Mouse (Mus musculus) kidney, postnatal 0 days (tissue): ENCODE results near the gene Tmbim6. TPM values are rescaled to one million over a fixed set of nuclear protein-coding genes. Genes with fewer than 3 reads are reported as not detected.

Experiments used
- ATAC-seq: fragments of 200-750 bp; cut with Nextera tagmentation; replicated peaks from 2 replicates; pipeline ENCODE4 v1.8.0; 2017; ENCODE audit warnings: low read depth, moderate number of reproducible peaks, moderate TSS enrichment, moderate library complexity; ENCODE audit not compliant: low FRiP score
- DNase-seq: peaks from one replicate; pipeline ENCODE4 v3.0.0-alpha.2; 2016; ENCODE audit warnings: low spot score
- H3K27ac ChIP-seq: fragments of 300-500 bp; sonication (generic); 2 replicates; pipeline ENCODE4 v1.5.1; 2014; ENCODE audit warnings: mild to moderate bottlenecking
- H3K27me3 ChIP-seq: fragments of 300-500 bp; sonication (generic); 2 replicates; pipeline ENCODE4 v1.6.1; 2014; ENCODE audit warnings: low read length, mixed read lengths; ENCODE audit not compliant: insufficient read depth
- H3K36me3 ChIP-seq: fragments of 300-500 bp; sonication (generic); 2 replicates; pipeline ENCODE4 v1.6.1; 2014; ENCODE audit warnings: low read length, mixed read lengths; ENCODE audit not compliant: insufficient read depth
- H3K4me1 ChIP-seq: fragments of 300-500 bp; sonication (generic); replicated peaks from 2 replicates; pipeline ENCODE4 v1.6.1; 2014; ENCODE audit warnings: antibody characterized with exemption, low read length, mixed read lengths; ENCODE audit not compliant: insufficient read depth
- H3K4me2 ChIP-seq: fragments of 300-500 bp; sonication (generic); 2 replicates; pipeline ENCODE4 v1.6.1; 2014; ENCODE audit warnings: mild to moderate bottlenecking, low read length, moderate library complexity, mixed read lengths
- H3K4me3 ChIP-seq: fragments of 300-500 bp; sonication (generic); replicated peaks from 2 replicates; pipeline ENCODE4 v1.5.1; 2014; ENCODE audit warnings: low read depth, low read length
- H3K9ac ChIP-seq: fragments of 300-500 bp; sonication (generic); 2 replicates; pipeline ENCODE4 v1.6.1; 2014; ENCODE audit warnings: low read depth, low read length
- H3K9me3 ChIP-seq: fragments of 300-500 bp; sonication (generic); replicated peaks from 2 replicates; pipeline ENCODE4 v1.6.1; 2016; ENCODE audit warnings: low read length, inconsistent platforms, mixed read lengths
- CTCF ChIP-seq: IDR thresholded peaks from 2 replicates; pipeline ENCODE4 v1.5.1; 2016; ENCODE audit warnings: antibody characterized with exemption, low read depth, mild to moderate bottlenecking, moderate library complexity
- WGBS: fragments of 180-500 bp; shearing (Covaris S2); extraction: QIAGEN DNeasy Blood & Tissue Kit; methylation state at CpG from one replicate; pipeline ENCODE4 v1.1.7; 2014; 5-methylcytosine and 5-hydroxymethylcytosine counted together
- polyA plus RNA-seq: library from polyadenylated mRNA; unstranded; fragments of >200 nt; fragmentation: Nextera tagmentation; extraction: Ambion mirVana; gene quantifications from 2 replicates; pipeline ENCODE4 v1.2.1, GENCODE M21; 2015

Tmbim6 gene
- polyA plus RNA-seq, 1 experiment from 2014 or later: 774 TPM

DNA sequence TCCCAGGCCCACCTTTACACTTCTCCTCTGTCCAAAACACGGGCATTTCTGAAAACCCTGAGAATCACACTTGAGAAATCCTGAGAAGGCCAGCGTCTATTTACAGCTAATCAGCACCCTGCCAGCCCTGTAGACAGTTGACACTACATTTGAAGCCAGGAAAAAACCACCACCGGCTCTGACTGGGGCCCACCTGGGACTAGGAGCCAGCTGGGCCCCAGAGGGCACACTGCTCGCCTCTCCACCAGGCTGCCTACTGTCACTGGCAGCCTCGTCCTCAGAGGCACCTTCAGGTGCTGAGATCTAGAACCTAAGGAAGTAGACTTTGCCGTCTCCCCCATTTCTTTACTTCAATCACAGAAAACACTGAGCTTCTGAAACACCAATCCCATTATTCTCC lies 37.0 kb upstream of the Tmbim6 start:
- Histone ChIP-seq H3K4me3 (no peak overlapping the region), H3K4me1 (no peaks in the 10 kb centered on the region), H3K9ac (no peak overlapping the region), H3K9me3 (no peaks in the 10 kb centered on the region), H3K27me3 (no peaks in the 10 kb centered on the region), H3K4me2 (no peak overlapping the region), H3K27ac (no peak overlapping the region), H3K36me3 (no peaks in the 10 kb centered on the region)
- no peak for TF ChIP-seq CTCF
- ATAC-seq (no peak), DNase-seq (no peak)
- WGBS: 77% methylated on average over 6 of the region's 6 CpGs

- no peak for TF ChIP-seq CTCF
- no peak overlapping the region for H3K4me2 ChIP-seq
- WGBS: 60% methylated on average over 6 of the region's 6 CpGs
- no peaks in the 10 kb centered on the region for H3K4me1 ChIP-seq
- H3K9ac ChIP-seq: no peak overlapping the region
- H3K9me3 ChIP-seq: no peaks in the 10 kb centered on the region
- no peaks in the 10 kb centered on the region for H3K36me3 ChIP-seq
- no peak overlapping the region for H3K27ac ChIP-seq
- no peaks in the 10 kb centered on the region for H3K27me3 ChIP-seq
- H3K4me3 ChIP-seq: no peak overlapping the region
- ATAC-seq (no peak), DNase-seq (no peak)
Measured at GRCm38 (mm10) chr15:99356462-99356861, 36.2 kb upstream of the Tmbim6 start.

GRCm38 (mm10) chr15:99358952-99359351 lies 33.7 kb upstream of the Tmbim6 start:
- Histone ChIP-seq H3K9me3 (no peaks in the 10 kb centered on the region), H3K27ac (no peak overlapping the region), H3K9ac (no peak overlapping the region), H3K27me3 (no peaks in the 10 kb centered on the region), H3K36me3 (no peaks in the 10 kb centered on the region), H3K4me1 (peaks cover 15% of the 10 kb centered on the region), H3K4me2 (no peak overlapping the region), H3K4me3 (no peak overlapping the region)
- DNase-seq (no peak), ATAC-seq (no peak)
- whole genome bisulfite sequencing: 58% methylated on average over 9 of the region's 9 CpGs
- no peak for TF ChIP-seq CTCF

- H3K9ac ChIP-seq: 0 out of 2 replicates have a peak overlapping the region, but pooled peaks have one; percentile 18
- 24% methylated on average over 7 of the region's 7 CpGs for WGBS
- DNase-seq (peak; percentile 64), ATAC-seq (0 out of 2 replicates have a peak, but pooled peaks have one; percentile 29)
- H3K4me3 ChIP-seq: no peak overlapping the region
- no peaks in the 10 kb centered on the region for H3K36me3 ChIP-seq
- H3K27ac ChIP-seq: peak overlapping the region; percentile 87
- H3K4me2 ChIP-seq: peak overlapping the region; percentile 34; the same call in 1 of the 2 replicates
- H3K27me3 ChIP-seq: no peaks in the 10 kb centered on the region
- no peak for TF ChIP-seq CTCF
- H3K4me1 ChIP-seq: peaks cover 34% of the 10 kb centered on the region
- no peaks in the 10 kb centered on the region for H3K9me3 ChIP-seq
Measured at GRCm38 (mm10) chr15:99364022-99364530, 28.6 kb upstream of the Tmbim6 start.

DNA sequence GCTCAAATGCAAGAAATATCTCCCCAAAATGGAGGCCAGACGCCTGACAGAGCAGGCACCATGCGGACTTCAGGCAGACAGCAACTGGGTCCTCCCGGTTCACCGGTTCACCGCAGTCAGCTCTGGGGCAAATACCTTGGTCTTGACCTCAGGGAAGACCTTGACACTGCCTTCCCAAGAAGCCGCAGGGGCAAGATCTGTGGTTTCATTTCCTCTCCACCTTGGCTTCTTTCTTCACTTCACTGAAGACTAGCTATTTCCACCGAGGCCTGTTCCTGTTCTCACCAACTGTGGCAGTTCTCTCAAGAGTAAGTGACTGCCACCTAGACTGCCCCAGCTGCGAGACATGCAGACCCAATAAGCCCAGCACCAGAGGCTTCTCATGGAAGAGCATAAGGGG lies 27.8 kb upstream of the Tmbim6 start:
- Histone ChIP-seq H3K4me2 (peak overlapping the region; percentile 29; the same call in 1 of the 2 replicates), H3K27ac (peak overlapping the region; percentile 87)

DNA sequence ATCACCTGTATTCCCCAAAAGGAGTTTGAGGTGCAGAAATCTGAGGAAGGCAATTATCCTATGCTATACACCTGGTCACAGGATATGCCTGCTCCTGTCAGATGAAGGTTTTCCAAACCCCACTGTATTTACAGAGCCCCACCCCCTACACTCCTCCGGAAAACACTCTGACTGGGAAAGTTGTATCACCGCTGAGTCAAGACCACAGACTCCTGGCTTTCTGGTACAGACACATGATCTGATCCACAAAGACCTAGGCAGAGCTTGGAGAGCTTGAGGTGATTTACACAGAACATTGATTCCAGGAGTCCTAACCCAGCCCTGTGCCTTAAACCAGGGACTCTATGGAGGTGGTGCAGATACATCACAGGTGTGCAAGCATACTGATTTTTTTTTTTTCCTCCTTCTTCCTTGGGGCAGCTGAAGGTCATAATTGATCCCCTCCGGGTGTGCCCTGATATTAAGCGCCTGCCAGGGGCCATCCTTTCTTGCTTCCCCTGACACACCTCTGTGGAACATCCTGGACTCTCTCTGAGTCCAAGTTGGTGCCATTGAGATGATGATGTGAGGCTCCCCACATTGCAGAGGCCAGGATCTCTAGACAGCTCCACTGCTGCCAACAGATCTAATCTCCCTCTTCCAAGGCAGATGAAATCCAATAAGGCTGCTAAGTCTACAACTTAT lies 24.0 kb upstream of the Tmbim6 start:
- peak overlapping the region; percentile 84 for H3K4me2 ChIP-seq
- no peaks in the 10 kb centered on the region for H3K27me3 ChIP-seq
- DNase-seq (no peak), ATAC-seq (no peak)
- peak overlapping the region; percentile 90 for H3K4me3 ChIP-seq
- H3K9me3 ChIP-seq: no peaks in the 10 kb centered on the region
- TF ChIP-seq CTCF: no peak
- no peak overlapping the region for H3K27ac ChIP-seq
- 27% methylated on average over 4 of the region's 4 CpGs for WGBS
- no peaks in the 10 kb centered on the region for H3K36me3 ChIP-seq
- peaks cover 22% of the 10 kb centered on the region for H3K4me1 ChIP-seq
- peak overlapping the region; percentile 97; the same call in 1 of the 2 replicates for H3K9ac ChIP-seq

More for the DNA sequence above, 27.8 kb upstream of the Tmbim6 start:
- WGBS: 26% methylated on average over 8 of the region's 8 CpGs
- Histone ChIP-seq H3K9me3 (no peaks in the 10 kb centered on the region), H3K9ac (0 out of 2 replicates have a peak overlapping the region, but pooled peaks have one; percentile 18), H3K4me3 (no peak overlapping the region), H3K27me3 (no peaks in the 10 kb centered on the region), H3K4me1 (peaks cover 34% of the 10 kb centered on the region), H3K36me3 (no peaks in the 10 kb centered on the region)
- ATAC-seq: no peak
- TF ChIP-seq CTCF: no peak
- DNase-seq: peak; percentile 72
